Mouse (Mus musculus) kidney, postnatal 36 days (tissue): ENCODE data around the gene 6030498E09Rik.

Experiments used
- DNase-seq, 2 experiments: peaks; one replicate each; pipeline ENCODE4 v3.0.0; 2021 to 2022; ENCODE audit warnings: mixed read lengths in 2 of 2

Gene 6030498E09Rik

GRCm38 (mm10) chrX:38772478-38772877 is at the start of gene 6030498E09Rik:
TSS of gene 6030498E09Rik (plus strand) at chrX:38772671.
- DNase-seq: no peak

DNA sequence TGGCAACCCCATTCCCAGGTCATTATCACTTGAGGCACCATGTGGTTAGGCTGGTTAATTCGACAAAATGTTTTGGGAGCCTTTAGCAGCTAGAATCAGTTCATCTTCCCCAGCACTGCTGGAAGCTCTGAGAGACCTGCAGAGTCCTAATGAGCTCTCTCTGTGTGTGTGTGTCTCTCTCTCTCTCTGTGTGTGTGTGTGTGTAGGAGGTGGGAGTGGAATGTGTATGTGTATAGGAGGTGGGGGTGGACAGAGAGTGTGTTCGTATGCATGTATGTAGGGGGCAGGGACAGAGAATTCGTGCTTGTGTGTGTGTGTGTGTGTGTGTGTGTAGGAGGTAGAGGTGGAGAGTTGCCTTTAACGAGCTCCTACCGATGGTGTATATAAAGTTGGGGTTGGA is 42.4 kb upstream of the 6030498E09Rik start:
- DNase-seq: no peak

- DNase-seq: no peak
These were observed 41.8 kb upstream of the 6030498E09Rik start for GRCm38 (mm10) chrX:38730639-38731038.

- DNase-seq: no peak
These were observed 38.8 kb upstream of the 6030498E09Rik start for GRCm38 (mm10) chrX:38733683-38734082.

- DNase-seq: peak; percentile 1 to 3
These were observed 37.3 kb upstream of the 6030498E09Rik start for GRCm38 (mm10) chrX:38734916-38735880.

- no peak for DNase-seq
These were observed 1.0 kb upstream of the 6030498E09Rik start for GRCm38 (mm10) chrX:38771453-38771852.

DNA sequence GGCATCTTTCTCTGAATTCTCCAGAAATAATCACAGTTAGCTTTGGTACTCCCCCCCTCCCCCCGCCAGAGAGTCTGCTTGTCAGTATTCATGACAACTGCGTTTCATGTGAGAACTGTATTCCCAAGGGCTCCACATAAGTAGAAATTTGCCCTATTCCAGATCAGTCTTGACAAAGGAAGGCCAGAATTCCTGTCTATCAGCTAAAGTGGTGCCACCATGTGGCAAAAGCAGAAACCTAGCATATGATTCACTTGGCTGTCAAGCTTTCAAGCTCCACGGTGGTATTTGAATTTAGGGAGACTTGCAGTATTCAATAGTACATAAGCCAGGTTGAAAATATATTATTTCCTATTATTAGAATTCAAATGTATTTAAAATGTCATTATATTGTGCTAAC is 585 bp upstream of the 6030498E09Rik start:
- DNase-seq: peak in 1 of 2 experiments; percentile 12

- no peak for DNase-seq
These were observed 21.9 kb downstream of the 6030498E09Rik start for GRCm38 (mm10) chrX:38794373-38794772.

DNA sequence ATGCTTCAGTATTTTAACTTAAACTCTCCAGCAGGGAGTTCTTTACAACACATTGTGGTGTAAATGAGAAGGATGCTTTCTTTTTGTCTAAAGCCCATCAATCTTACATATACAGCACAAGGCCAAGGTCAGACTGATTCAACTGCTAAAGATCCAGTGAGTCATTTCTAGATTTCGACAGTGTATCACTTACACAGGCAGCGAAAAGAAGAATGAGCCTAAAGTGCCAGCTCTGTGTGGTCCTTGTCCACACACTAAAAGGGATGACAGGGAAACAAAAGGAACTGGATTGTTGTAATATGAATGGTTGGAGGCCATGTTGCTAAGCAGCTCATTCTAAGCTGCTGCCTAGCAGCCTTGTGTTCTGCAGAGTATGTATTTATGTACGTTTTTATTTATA is 41.5 kb downstream of the 6030498E09Rik start:
- DNase-seq: no peak

DNA sequence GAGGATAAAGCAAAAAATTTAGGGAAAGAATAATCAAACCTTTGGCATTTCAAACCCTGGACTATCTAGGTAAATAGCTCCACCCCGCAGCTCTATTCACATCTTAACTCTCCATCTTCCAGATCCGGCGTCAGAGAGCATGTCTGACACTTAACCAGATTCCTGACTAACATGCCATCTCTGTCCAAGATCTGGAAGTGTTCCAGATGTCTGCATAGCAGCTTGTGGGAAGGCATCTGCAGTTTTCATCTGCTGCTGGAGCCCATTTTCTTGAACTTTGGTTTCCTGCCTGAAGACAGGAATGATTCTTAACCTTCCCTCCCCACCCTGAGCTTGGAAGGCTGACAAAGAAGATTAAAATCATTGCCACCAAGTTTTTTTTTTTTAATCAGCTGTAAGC is 44.4 kb downstream of the 6030498E09Rik start:
- no peak for DNase-seq

DNA sequence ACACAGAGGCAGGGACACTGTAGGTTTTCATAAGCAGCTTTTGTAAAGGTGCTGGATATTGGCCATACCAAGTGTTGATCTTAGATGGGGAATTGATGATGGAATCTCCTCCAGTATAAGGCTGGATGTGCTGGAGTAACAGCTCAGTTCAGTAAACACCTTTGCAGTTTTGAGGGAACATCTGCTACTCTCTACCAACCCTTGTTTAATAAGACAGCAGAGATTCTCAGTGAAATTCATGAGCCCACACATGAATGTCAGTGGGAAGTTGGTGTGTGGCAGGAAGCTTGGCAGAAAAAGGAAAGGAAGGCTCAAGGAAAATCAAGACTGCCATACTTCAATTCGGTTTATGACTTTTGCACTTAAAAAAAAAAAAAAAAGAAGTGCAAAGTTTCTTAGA is 186.1 kb downstream of the 6030498E09Rik start:
- no peak for DNase-seq

DNA sequence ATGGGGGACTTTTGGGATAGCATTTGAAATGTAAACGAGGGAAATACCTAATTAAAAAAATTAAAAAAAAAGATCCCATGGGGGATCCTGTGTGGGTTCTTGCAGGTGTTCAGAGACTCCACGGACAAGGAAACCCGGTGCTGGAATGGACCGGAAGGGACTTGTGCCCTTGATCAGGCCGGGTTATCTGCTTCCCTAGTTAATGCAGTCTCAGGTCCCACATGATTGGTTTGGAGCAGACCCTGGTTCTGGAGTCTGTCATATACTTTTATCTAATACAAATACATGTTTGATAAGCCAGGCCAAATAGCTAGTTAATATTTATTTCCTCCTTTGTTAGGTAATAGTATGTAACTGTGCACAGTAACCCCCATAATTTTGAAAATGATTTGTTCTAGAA is 223.8 kb downstream of the 6030498E09Rik start:
- no peak for DNase-seq
